Mouse (Mus musculus) liver, embryonic 14.5 days (tissue): Measurements from ENCODE around the gene H2-Oa. TPM values are rescaled to one million over a fixed set of nuclear protein-coding genes. Genes with fewer than 3 reads are reported as not detected.

Source experiments
- ATAC-seq: fragments of 200-750 bp; cut with Nextera tagmentation; 2 replicates; pipeline ENCODE4 v1.8.0; 2017; ENCODE audit warnings: moderate number of reproducible peaks, mild to moderate bottlenecking, moderate library complexity; ENCODE audit not compliant: insufficient read depth
- DNase-seq, 3 experiments: peaks; one replicate each; pipeline ENCODE4 v3.0.0-alpha.2; 2012 to 2013; ENCODE audit warnings: low read depth in 3 of 3, low spot score in 3 of 3
- H3K27ac ChIP-seq: fragments of 300-500 bp; sonication (generic); 2 replicates; pipeline ENCODE4 v1.5.1; 2014; ENCODE audit warnings: moderate library complexity, mild to moderate bottlenecking, control low read depth, inconsistent platforms
- H3K27me3 ChIP-seq: fragments of 300-500 bp; sonication (generic); 2 replicates; pipeline ENCODE4 v1.6.1; 2014; ENCODE audit warnings: mild to moderate bottlenecking, low read length, moderate library complexity; ENCODE audit not compliant: control insufficient read depth, insufficient read depth
- H3K36me3 ChIP-seq: fragments of 300-500 bp; sonication (generic); replicated peaks from 2 replicates; pipeline ENCODE4 v1.6.1; 2014; ENCODE audit warnings: low read depth; ENCODE audit not compliant: control insufficient read depth, insufficient read depth
- H3K4me1 ChIP-seq, 2 experiments: fragments of 200-500 bp in 1 of 2; fragments of 300-500 bp in 1 of 2; sonication (generic) in 1 of 2; replicated peaks; 2 replicates each; pipeline ENCODE4 v1.6.1; 2012 to 2014; ENCODE audit warnings: antibody characterized with exemption in 1 of 2, inconsistent platforms in 1 of 2, low read length in 1 of 2; ENCODE audit not compliant: control insufficient read depth in 2 of 2, insufficient read depth in 2 of 2
- H3K4me2 ChIP-seq: fragments of 300-500 bp; sonication (generic); 2 replicates; pipeline ENCODE4 v1.6.1; 2014; ENCODE audit warnings: low read depth, mild to moderate bottlenecking, control low read depth, moderate library complexity
- H3K4me3 ChIP-seq, 2 experiments: fragments of 200-500 bp in 1 of 2; fragments of 300-500 bp in 1 of 2; sonication (generic) in 1 of 2; 2 replicates each; pipeline ENCODE4 v1.5.1; 2012 to 2014; ENCODE audit warnings: low read depth in 2 of 2, low read length in 2 of 2, mild to moderate bottlenecking in 2 of 2, control low read depth in 1 of 2, inconsistent platforms in 1 of 2, moderate library complexity in 1 of 2; ENCODE audit not compliant: insufficient read depth in 1 of 2
- H3K9ac ChIP-seq: fragments of 300-500 bp; sonication (generic); replicated peaks from 2 replicates; pipeline ENCODE4 v1.6.1; 2014; ENCODE audit warnings: mild to moderate bottlenecking, control low read depth, moderate library complexity
- H3K9me3 ChIP-seq: fragments of 300-500 bp; sonication (generic); 2 replicates; pipeline ENCODE4 v1.6.1; 2016; ENCODE audit warnings: low read length, mixed read lengths; ENCODE audit not compliant: control insufficient read depth
- CTCF ChIP-seq: IDR thresholded peaks from 2 replicates; pipeline ENCODE4 v1.5.1; 2016; ENCODE audit warnings: antibody characterized with exemption, low read depth, control low read depth
- EP300 ChIP-seq: IDR thresholded peaks from 2 replicates; pipeline ENCODE4 v1.6.1; 2016; ENCODE audit warnings: antibody characterized with exemption, low read depth
- WGBS: fragments of 180-500 bp; shearing (Covaris S2); extraction: QIAGEN DNeasy Blood & Tissue Kit; methylation state at CpG from one replicate; pipeline ENCODE4 v1.1.7; 2014; ENCODE audit not compliant: insufficient replicate concordance; 5-methylcytosine and 5-hydroxymethylcytosine counted together
- polyA plus RNA-seq, 2 experiments: library from polyadenylated mRNA; depleted of rRNA in 1 of 2; stranded (reverse) in 1 of 2; unstranded in 1 of 2; fragments of >200 nt; fragmentation: Nextera tagmentation in 1 of 2; extraction: Ambion mirVana in 1 of 2; gene quantifications; 2 replicates each; pipeline versions ENCODE4 v1.2.1 to v1.2.3; 2012 to 2014

Gene H2-Oa
- polyA plus RNA-seq, 2 experiments: 0.45 to 0.51 TPM

DNA sequence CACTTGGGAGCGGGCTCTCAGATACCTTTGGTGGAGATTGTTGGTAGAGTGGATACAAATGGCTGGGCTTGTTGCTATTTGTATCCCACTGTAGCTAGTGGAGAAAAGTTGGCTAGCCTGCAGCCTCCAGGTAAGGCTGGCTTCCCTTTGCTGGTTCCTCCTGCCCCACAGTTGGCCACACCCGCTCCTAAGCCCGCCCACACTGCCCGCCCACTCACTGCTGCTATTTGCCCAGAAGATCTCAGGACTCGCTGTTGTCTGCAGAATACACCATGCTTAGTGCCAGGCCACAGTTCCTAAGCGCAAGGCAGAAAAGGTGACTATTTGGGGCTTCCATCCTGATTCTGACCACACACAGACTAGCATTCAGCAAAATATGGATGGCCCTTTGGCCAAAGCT, 35.3 kb downstream of the H2-Oa start:
- peaks cover 7% of the 10 kb centered on the region for H3K27me3 ChIP-seq
- no peak overlapping the region for H3K27ac ChIP-seq
- DNase-seq: no peak
- H3K9me3 ChIP-seq: no peaks in the 10 kb centered on the region
- H3K4me1 ChIP-seq: peaks cover 18 to 22% of the 10 kb centered on the region in 2 experiments
- no peak overlapping the region for H3K4me3 ChIP-seq
- H3K9ac ChIP-seq: no peak overlapping the region
- 5% methylated on average over 6 of the region's 6 CpGs for WGBS
- no peak for ATAC-seq
- no peak for TF ChIP-seq CTCF
- TF ChIP-seq EP300: no peak
- H3K4me2 ChIP-seq: peak overlapping the region; percentile 20; the same call in 1 of the 2 replicates
- H3K36me3 ChIP-seq: no peaks in the 10 kb centered on the region

DNA sequence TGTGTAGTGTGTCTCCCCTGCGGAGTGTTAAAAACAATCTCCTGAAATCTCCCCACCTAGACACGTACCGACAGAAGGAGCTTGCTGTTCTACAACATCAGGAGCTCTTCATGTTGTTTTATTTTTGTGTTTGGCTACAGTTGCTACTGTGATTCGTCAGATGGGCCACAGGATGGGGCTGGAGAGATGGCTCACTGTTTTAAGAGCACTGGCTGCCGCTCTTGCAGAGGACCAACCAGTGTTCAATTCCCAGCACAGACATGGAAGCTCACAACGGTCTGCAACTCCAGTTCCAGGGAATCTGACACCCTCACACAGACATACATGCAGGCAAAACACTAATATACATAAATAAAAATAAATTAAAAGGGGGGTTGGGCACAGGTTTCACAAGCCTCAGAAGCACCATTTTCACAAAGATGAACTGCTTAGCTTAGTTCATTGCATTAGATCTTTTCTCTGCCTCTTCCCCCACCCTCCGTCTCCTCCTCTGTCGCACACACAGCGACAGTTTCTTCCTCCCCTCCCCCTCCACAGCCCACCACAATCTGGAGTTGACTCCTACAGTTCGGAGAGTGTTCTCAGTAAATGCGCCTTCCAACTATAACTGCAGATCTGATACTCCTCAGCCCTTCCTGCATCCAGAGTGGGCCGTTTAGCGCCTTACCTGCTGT, 36.3 kb downstream of the H2-Oa start:
- Histone ChIP-seq H3K4me1 (peaks cover 14 to 22% of the 10 kb centered on the region in 2 experiments), H3K27me3 (peaks cover 7% of the 10 kb centered on the region), H3K4me3 (no peak overlapping the region), H3K27ac (no peak overlapping the region), H3K9me3 (no peaks in the 10 kb centered on the region), H3K36me3 (no peaks in the 10 kb centered on the region), H3K9ac (no peak overlapping the region), H3K4me2 (no peak overlapping the region; the same call in 1 of the 2 replicates)
- DNase-seq (no peak), ATAC-seq (no peak)
- TF ChIP-seq EP300 (no peak), CTCF (no peak)
- 21% methylated on average over 13 of the region's 13 CpGs for WGBS

DNA sequence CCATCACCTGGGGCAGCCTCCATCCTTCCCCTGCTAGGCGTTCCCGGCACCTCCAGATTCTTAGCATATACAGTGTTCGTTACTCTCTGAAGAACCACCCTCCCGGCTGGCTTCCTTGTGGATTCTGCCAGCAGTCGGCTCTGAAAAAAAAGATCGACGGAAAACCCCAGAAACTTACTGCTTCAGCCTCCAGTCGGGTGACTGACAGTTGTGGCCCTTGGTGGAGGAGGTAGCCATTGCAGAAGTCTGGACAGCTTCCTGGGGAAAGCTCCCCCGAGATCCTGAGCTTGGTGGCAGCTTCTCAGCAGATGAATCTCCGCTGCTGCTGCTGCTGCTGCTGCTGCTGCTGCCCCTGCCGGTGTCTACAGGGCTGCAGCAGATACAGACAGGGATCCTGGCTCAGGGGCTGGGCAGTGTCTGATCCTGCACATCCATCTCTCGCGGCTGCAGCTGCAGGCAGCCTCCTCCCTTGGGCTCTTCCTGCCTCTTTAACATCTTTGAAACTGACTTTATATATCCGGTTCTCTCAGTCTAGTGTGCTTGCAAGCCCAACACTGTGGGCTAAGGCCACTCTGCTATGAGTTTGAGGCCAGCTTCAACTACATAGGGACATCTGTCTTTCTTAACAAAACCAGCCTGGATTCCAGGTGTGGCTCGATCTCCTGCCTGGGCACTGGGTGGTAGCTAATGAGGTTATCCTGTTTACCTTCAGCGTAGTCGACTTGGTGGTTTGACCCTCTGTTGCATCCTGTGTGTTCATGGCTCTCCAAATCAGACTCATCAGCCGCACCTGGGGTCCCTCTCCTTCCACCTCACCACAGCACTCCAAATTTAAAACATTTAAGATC, 37.0 kb downstream of the H2-Oa start:
- no peak overlapping the region for H3K27ac ChIP-seq
- no peak for TF ChIP-seq EP300
- TF ChIP-seq CTCF: peak; percentile 43
- no peak overlapping the region; the same call in 1 of the 2 replicates for H3K4me2 ChIP-seq
- peaks cover 11 to 14% of the 10 kb centered on the region in 2 experiments for H3K4me1 ChIP-seq
- no peak for DNase-seq
- 16% methylated on average over 18 of the region's 18 CpGs for WGBS
- H3K9me3 ChIP-seq: no peaks in the 10 kb centered on the region
- no peak overlapping the region for H3K9ac ChIP-seq
- H3K4me3 ChIP-seq: no peak overlapping the region
- ATAC-seq: no peak
- H3K27me3 ChIP-seq: peaks cover 7% of the 10 kb centered on the region
- no peaks in the 10 kb centered on the region for H3K36me3 ChIP-seq

DNA sequence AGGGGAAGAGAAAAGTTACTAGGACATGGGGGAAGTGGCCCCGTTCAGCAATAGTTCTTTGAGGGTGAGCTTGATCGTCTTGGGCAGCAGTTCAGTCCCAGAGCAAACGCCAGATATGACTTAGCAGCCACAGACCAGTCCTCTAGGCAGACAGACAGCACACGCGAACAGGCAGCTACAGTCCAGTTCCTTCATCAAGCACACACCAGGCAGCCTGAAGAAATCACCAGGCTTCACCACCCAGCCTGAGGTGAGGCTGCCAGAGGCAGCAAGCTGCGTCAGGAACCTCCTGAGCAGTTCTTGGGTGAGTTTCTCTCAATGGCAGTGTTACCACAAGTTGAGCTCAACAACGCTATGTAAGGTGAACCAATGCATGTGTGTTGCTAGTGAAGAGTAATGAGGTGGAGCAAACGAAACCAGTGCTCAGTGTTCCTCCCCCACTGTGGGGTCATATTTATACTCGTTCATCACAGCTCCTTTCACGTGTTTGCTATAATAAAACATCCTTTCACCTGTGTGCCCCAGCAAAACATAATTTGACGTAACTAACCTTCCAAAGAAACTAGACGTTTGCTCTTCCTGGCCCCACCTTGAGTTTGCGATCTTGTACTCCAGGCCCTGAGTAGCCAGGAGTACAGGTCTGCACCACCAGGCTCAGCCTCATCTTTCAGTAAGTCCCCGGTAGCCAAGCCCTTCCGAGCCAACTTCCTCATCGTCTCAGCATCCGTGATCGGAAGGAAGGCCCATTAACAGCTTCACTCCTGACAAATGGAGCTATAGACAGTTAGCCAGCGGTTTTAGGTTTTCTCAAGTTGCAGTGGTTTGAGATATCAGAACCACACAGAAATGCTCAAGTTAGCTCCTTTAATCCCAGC, 38.2 kb downstream of the H2-Oa start:
- H3K4me1 ChIP-seq: peaks cover 9 to 14% of the 10 kb centered on the region in 2 experiments

More for the DNA sequence above, 38.2 kb downstream of the H2-Oa start:
- H3K4me2 ChIP-seq: no peak overlapping the region
- no peak overlapping the region for H3K27ac ChIP-seq
- no peaks in the 10 kb centered on the region for H3K9me3 ChIP-seq
- DNase-seq: no peak
- ATAC-seq: no peak
- H3K4me3 ChIP-seq: no peak overlapping the region
- WGBS: 56% methylated on average over 19 of the region's 19 CpGs
- H3K36me3 ChIP-seq: no peaks in the 10 kb centered on the region
- H3K27me3 ChIP-seq: peaks cover 7% of the 10 kb centered on the region
- H3K9ac ChIP-seq: no peak overlapping the region
- TF ChIP-seq CTCF: no peak
- no peak for TF ChIP-seq EP300
